Mouse (Mus musculus) thymus, adult 2 months (tissue): ENCODE results near the gene Odf3l1. TPM values are rescaled to one million over a fixed set of nuclear protein-coding genes. Genes with fewer than 3 reads are reported as not detected.

ENCODE experiments used
- DNase-seq: peaks from one replicate; pipeline ENCODE4 v3.0.0; 2021
- H3K27ac ChIP-seq: fragments of 200-500 bp; 2 replicates; pipeline ENCODE4 v1.5.1; 2012; ENCODE audit warnings: low read length, control low read depth; ENCODE audit not compliant: control insufficient read depth, insufficient read depth
- H3K27me3 ChIP-seq: fragments of 200-500 bp; 2 replicates; pipeline ENCODE4 v1.6.1; 2012; ENCODE audit warnings: mild to moderate bottlenecking, low read length, moderate library complexity, mixed read lengths; ENCODE audit not compliant: control insufficient read depth, insufficient read depth
- H3K36me3 ChIP-seq: fragments of 200-500 bp; 2 replicates; pipeline ENCODE4 v1.6.1; 2012; ENCODE audit warnings: mild to moderate bottlenecking, low read length, moderate library complexity; ENCODE audit not compliant: control insufficient read depth, insufficient read depth
- H3K4me1 ChIP-seq: fragments of 200-500 bp; replicated peaks from 2 replicates; pipeline ENCODE4 v1.6.1; 2012; ENCODE audit warnings: low read length; ENCODE audit not compliant: control insufficient read depth, insufficient read depth
- H3K4me3 ChIP-seq: fragments of 200-500 bp; 2 replicates; pipeline ENCODE4 v1.5.1; 2012; ENCODE audit warnings: mild to moderate bottlenecking, low read length, control low read depth, moderate library complexity; ENCODE audit not compliant: control insufficient read depth, insufficient read depth
- CTCF ChIP-seq: fragments of 200-500 bp; IDR thresholded peaks from 2 replicates; pipeline ENCODE4 v1.5.1; 2012; ENCODE audit warnings: mild to moderate bottlenecking, control low read depth, low read length, moderate library complexity, borderline replicate concordance; ENCODE audit not compliant: control insufficient read depth, poor library complexity, insufficient read depth; ENCODE audit errors: extremely low read depth
- POLR2A ChIP-seq: fragments of 200-500 bp; IDR thresholded peaks from 2 replicates; pipeline ENCODE4 v1.6.1; 2012; ENCODE audit warnings: mild to moderate bottlenecking, low read length, control low read depth, moderate library complexity; ENCODE audit not compliant: control insufficient read depth, poor library complexity, insufficient read depth; ENCODE audit errors: extremely low read depth
- WGBS: fragments of 180-500 bp; shearing (Covaris S2); methylation state at CpG from one replicate; pipeline ENCODE4 v1.1.7; 2018; 5-methylcytosine and 5-hydroxymethylcytosine counted together
- polyA plus RNA-seq: library from polyadenylated mRNA; depleted of rRNA; stranded (reverse); fragments of >200 nt; gene quantifications from 2 replicates; pipeline ENCODE4 v1.2.3, GENCODE M21; 2012

Gene Odf3l1
- polyA plus RNA-seq, 1 experiment, result 2.2 TPM

DNA sequence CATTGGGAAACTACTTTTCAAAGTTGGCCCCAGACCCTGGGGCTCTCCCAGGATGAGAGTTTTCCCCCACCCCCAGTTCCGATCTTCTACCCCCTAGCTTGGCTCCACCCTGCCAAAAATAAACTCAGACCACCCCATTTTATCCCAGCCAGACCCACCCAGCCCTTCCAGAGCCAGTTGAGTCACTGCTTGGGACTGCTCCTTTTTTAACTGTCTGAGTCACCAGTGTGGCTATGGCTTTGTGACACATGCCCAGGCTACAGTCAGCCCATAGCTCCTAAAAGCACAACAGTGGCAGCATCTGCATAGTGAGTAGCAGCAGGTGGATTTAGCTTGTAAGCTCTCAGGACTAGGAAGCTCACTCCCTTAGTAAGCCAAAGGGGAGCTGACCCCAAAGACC lies 8.6 kb upstream of the Odf3l1 start:
- H3K4me3 ChIP-seq, result no peak overlapping the region
- H3K27me3 ChIP-seq, result no peaks in the 10 kb centered on the region
- H3K27ac ChIP-seq, result no peak overlapping the region
- 90% methylated on average over 1 of the region's 1 CpGs for WGBS
- no peak for TF ChIP-seq POLR2A
- no peak for TF ChIP-seq CTCF
- peaks cover 6% of the 10 kb centered on the region; the same call in 1 of the 2 replicates for H3K4me1 ChIP-seq
- no peaks in the 10 kb centered on the region for H3K36me3 ChIP-seq
- DNase-seq, result no peak

DNA sequence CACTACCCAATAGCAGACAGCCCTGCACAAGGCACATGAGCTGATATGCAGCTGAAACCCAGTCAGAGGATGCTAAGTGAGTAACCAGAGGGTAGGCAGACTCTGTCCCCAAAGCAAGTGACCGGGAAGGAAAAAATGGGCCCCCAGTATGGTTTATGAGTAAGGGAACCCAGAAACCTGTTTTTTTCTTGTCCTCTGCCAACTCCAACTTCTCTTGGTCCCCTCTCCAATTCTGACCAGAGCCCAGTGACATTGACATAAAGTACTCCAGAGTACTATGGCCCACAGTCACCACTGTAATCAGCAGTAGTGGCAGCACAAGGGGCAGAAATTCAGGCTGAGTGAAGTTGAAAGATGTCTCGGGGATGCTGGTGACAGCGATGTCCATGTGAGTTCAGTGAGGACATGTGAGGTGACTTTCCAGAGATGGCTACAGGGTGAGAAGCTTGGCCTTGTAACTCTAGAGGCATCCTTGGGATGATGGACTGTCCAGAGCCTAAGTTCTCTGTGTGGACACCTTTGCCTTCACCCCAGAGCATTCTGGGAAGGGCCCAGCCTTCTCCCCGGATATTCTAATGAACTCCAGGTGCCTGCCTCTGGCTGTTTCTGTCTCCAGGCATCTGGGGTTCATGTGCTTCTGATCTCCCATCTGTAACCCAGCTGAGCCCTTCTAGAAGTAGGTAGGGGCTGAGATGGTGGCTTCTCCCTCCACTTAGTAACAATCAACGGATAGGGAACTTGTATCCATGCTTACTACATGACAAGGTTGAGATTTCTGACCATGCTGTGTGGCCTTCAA lies 7.8 kb upstream of the Odf3l1 start:
- H3K4me3 ChIP-seq, result no peak overlapping the region
- no peaks in the 10 kb centered on the region for H3K27me3 ChIP-seq
- H3K4me1 ChIP-seq, result peaks cover 6% of the 10 kb centered on the region; the same call in 1 of the 2 replicates
- H3K27ac ChIP-seq, result no peak overlapping the region
- TF ChIP-seq CTCF, result no peak
- no peak for TF ChIP-seq POLR2A
- DNase-seq, result no peak
- WGBS, result 84% methylated on average over 5 of the region's 5 CpGs
- no peaks in the 10 kb centered on the region for H3K36me3 ChIP-seq

DNA sequence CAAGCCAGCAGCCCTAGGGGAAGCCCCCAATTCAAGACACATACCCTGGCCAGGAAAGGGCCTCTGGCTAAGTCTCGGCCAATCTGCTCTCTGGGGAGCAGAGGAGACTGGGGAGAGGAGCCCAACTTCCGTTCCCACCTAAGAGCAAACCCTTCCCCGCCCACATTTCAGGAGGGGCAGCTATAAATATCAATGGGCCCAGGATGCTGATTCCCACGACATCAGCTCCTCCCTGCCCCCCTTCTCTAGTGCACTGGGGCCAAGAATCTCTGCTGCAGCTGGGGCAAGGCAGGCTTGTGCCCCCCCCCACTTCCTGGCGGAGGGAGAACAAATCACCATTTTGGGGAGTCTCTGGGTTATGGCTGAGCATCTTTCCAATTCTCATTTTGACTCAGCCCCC lies 6.7 kb upstream of the Odf3l1 start:
- Histone ChIP-seq H3K4me3 (no peak overlapping the region), H3K27ac (no peak overlapping the region), H3K27me3 (no peaks in the 10 kb centered on the region), H3K36me3 (no peaks in the 10 kb centered on the region), H3K4me1 (peaks cover 6% of the 10 kb centered on the region; the same call in 1 of the 2 replicates)
- no peak for TF ChIP-seq CTCF
- no peak for TF ChIP-seq POLR2A
- no peak for DNase-seq
- WGBS, result 36% methylated on average over 5 of the region's 5 CpGs

DNA sequence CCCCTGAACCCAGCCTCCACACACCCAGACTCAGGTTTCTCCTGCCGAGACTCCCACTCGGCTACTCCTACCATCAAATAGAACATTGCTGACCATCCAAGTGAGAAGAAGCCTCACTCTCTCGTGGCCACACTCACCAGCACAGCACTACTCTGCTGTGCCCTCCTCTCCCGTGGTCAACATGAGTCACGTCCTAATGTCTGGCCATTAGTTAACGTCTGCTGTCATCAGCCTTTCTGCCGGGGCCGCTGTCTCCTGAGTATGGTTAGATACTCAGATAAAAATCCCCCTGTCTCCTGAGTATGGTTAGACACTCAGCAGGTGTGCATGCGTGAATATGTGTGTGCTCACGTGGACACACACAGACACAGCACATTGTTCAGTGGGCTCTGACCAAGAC lies 6.3 kb upstream of the Odf3l1 start:
- 48% methylated on average over 10 of the region's 10 CpGs for WGBS
- H3K27ac ChIP-seq, result no peak overlapping the region
- peaks cover 6% of the 10 kb centered on the region; the same call in 1 of the 2 replicates for H3K4me1 ChIP-seq
- DNase-seq, result no peak
- H3K27me3 ChIP-seq, result no peaks in the 10 kb centered on the region
- H3K36me3 ChIP-seq, result no peaks in the 10 kb centered on the region
- no peak overlapping the region for H3K4me3 ChIP-seq
- TF ChIP-seq CTCF, result no peak
- no peak for TF ChIP-seq POLR2A

DNA sequence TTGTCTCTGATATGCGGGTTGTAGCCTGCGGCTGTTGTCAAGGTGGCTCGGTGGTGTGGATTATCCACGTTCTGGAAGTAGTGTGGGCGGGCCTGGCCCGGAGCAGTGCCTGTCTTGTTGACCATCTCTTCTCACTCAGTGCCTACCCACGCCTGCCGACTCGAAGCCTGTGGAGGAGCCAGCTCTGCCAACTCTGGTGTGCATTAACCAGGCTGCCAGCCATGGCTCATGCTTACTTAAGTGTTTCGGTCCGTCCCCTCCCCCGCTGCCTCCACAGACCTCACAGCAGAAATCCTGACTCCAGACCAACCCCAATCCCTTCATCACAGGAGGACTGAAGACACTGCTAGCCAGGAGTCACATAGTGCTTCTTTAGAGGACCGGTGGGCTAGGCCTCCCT lies 5.1 kb upstream of the Odf3l1 start:
- no peaks in the 10 kb centered on the region for H3K27me3 ChIP-seq

DNA sequence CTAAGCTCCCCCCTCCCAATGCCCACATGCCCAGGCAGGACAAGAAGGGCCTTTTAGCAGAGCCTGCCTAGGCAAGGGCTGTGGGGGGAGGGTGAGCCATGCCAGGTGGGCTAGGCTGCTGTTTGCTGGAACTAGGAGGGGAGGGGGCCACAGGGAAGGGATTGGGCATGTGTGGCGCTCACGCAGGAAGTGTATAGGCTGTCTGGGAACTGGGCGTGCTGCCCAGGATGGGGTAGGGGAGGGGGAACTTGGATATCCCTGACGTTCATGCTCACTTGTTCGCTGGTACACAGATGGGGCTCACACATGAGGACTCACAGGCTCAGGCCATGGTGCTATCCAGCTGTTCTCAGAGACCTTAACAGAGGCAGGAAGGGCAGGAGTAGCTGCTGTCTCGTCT lies 3.8 kb upstream of the Odf3l1 start:
- WGBS, result 54% methylated on average over 6 of the region's 6 CpGs
- no peak overlapping the region for H3K4me3 ChIP-seq
- H3K27ac ChIP-seq, result no peak overlapping the region
- no peak for TF ChIP-seq POLR2A
- TF ChIP-seq CTCF, result no peak
- DNase-seq, result no peak
- no peaks in the 10 kb centered on the region for H3K36me3 ChIP-seq
- H3K4me1 ChIP-seq, result peaks cover 6% of the 10 kb centered on the region; the same call in 1 of the 2 replicates
- no peaks in the 10 kb centered on the region for H3K27me3 ChIP-seq

More for the DNA sequence above, 5.1 kb upstream of the Odf3l1 start:
- H3K4me3 ChIP-seq, result no peak overlapping the region
- H3K36me3 ChIP-seq, result no peaks in the 10 kb centered on the region
- H3K4me1 ChIP-seq, result peaks cover 6% of the 10 kb centered on the region; the same call in 1 of the 2 replicates
- H3K27ac ChIP-seq, result no peak overlapping the region
- no peak for TF ChIP-seq POLR2A
- TF ChIP-seq CTCF, result no peak
- DNase-seq, result no peak
- 81% methylated on average over 13 of the region's 13 CpGs for WGBS

DNA sequence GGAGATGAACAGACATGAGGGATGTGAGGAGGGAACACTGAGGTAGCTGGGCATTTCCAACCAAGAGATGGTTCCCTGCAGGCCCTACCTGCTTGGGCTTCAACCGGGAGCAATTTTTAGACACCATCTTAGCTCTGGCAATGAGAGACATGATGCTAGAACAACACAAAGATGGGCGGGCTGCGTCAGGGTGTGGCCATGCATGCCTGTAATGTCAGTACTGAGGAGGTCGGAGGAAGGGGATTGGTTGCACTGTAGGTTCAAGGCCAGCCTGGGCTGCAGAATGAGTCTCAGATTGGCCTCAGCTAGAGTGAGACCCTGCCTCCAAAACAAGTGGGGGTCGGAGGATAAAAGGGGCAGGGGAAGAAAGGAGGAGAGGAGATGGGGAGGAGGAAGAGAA lies 2.0 kb upstream of the Odf3l1 start:
- no peak for DNase-seq
- peaks cover 6% of the 10 kb centered on the region; the same call in 1 of the 2 replicates for H3K4me1 ChIP-seq
- H3K27ac ChIP-seq, result no peak overlapping the region
- no peaks in the 10 kb centered on the region for H3K36me3 ChIP-seq
- no peak overlapping the region for H3K4me3 ChIP-seq
- 91% methylated on average over 5 of the region's 5 CpGs for WGBS
- H3K27me3 ChIP-seq, result no peaks in the 10 kb centered on the region
- TF ChIP-seq POLR2A (no peak), CTCF (no peak)
